Mouse (Mus musculus) adrenal gland, postnatal 4 days (tissue): ENCODE measurements around the gene Hmga2. TPM values are rescaled to one million over a fixed set of nuclear protein-coding genes. Genes with fewer than 3 reads are reported as not detected.
"Not testable (repeated sequence)": the region's sequence is repeated elsewhere in the genome, so short reads cannot be mapped to it uniquely, and the experiment has no call there.

Experiments
- DNase-seq, 2 experiments: peaks; one replicate each; pipeline ENCODE4 v3.0.0; 2021 to 2022; ENCODE audit warnings: low spot score in 2 of 2, mixed read lengths in 2 of 2
- microRNA-seq: library from miRNA; unstranded; fragments of <30 nt; microRNA quantifications from one replicate; pipeline ENCODE4 v1.2.0, GENCODE M21; 2021
- total RNA-seq, 2 experiments: library from RNA; stranded (reverse); gene quantifications; 2 replicates each; pipeline ENCODE4 v1.2.3; 2021

Hmga2 gene
- total RNA-seq, 2 experiments from 2014 or later = 13.8 to 14.4 TPM

DNA sequence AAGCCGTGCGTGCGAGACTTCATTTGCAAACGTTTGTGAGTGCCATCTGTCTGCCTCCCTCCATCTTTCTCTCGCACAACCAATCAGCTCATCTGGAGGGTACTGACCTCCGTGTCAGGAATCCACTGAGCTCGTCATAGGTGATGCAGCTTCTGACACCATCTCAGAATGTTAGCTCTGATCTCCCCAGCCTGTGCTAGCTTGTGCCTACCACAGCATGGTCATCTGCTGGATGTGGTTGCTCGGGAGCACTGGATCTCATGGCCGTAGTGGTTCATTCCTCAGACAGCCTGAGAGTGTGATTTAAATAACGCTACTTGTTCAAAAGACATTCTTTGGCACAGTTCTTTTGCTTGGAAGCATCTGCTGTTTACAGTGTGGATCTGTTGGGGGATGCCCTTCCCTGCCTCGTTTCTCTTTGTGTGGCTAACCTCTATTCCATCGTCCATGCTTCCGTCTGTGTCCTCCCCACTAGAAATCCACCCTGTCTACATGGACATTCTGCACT lies 121.7 kb downstream of the Hmga2 start:
- no peak for DNase-seq

DNA sequence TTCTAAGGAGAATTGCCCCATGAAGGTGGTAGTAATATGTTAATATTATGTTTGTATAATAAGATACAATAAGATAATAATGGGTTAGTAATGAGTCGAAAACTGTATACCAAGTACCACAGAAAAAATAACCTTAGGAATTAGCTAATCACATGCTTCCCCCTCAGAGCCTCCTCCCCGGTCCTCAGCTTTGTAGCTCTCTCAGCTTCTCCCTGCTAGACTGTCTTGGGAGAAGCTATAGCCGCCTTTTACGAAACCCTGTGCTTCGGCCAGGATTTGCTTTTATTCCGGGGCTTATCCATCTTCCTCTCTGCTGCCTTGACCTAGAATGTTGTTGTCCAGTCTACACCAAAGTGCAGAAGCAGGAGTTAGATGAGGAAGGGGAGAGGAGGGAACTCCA lies 130.9 kb downstream of the Hmga2 start:
- DNase-seq = no peak

- DNase-seq = no peak
Measured at GRCm38 (mm10) chr10:120344558-120345318, 131.5 kb downstream of the Hmga2 start.

DNA sequence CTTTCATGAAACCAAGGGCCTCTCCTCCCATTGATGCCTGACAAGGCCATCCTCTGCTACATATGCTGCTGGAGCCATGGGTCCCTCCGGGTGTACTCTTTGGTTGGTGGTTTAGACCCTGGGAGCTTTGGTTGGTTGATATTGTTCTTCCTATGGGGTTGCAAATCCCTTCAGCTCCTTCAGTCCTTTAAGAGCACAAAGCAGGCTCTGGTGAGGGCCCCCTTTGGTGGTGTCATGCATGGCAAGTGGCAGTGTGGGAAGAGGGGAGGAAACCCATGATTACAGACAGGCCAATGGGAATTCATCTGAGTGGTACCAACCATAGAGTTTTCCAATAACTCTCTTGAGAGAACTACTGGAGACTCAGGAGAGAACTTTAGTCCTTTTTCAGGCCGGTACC lies 136.4 kb downstream of the Hmga2 start:
- DNase-seq = not testable (repeated sequence)

DNA sequence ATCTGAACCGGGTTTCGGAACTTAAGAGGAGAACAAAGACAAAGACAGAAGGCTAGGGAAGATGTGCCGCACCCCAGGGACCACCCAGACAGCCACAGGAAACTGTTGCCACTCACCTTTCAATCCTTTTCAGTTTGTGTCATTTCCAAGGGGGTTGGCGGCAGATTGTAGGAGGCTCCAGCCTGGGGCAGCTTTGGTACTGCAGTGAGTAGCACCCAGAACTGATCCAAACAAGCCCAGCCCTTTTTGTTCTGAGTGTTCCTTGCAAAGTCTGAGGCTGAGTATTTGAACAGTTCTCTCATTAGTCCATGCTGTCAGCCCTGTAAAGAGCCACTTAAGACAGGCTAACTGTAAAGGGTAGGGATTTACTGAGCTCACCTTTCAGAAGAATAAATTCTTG lies 136.9 kb downstream of the Hmga2 start:
- DNase-seq = no peak

- no peak for DNase-seq
Measured at GRCm38 (mm10) chr10:120338841-120339240, 137.4 kb downstream of the Hmga2 start.

GRCm38 (mm10) chr10:120338431-120338830 lies 137.8 kb downstream of the Hmga2 start:
- not testable (repeated sequence) for DNase-seq

GRCm38 (mm10) chr10:120327946-120328345 lies 148.3 kb downstream of the Hmga2 start:
- no peak for DNase-seq

- no peak for DNase-seq
Measured at GRCm38 (mm10) chr10:120323584-120324203, 152.6 kb downstream of the Hmga2 start.

DNA sequence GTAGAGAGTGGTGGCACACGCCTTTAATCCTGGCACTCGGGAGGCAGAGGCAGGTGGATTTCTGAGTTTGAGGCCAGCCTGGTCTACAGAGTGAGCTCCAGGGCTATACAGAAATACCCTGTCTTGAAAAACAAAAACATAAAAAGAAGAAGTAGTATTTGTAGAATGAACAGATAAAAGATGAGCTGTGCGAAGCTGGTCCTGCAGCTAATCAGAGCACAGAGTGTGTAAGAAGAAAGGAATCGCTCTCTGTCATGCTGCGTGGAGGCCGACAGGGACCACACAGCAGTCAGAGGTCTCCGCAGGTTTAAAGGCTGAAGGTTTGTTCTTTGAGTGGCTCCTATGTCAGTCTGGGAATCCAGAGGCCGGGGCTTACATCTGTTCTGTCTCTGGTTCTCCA lies 153.5 kb downstream of the Hmga2 start:
- no peak for DNase-seq

DNA sequence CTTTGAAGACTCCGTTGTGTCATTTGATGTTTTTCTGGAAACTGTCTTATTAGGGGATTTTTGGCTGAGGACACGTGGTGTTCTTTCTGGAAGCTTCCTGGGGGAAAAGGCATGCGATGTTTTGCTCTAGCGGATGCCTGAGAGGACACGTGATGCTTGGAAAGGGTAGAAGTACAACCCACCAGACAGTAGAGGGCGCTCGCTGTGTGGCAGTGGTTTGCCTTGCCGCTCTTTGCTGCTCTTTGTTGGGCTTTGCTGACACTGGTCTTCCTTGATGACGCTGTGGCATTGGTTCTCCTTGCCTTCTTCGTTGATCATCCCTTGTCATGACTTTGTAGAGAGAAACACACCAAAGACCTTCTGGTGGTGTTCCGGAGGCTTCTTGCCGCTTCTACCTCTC lies 156.7 kb downstream of the Hmga2 start:
- no peak for DNase-seq

Small RNA genes within 50 kb of the gene (microRNA-seq; reads per million reads assigned to microRNA genes)
- gene Mir763 = not detected

Other genes with a start within 250 kb of the Hmga2 start
- 10 to 100 TPM; 22.6 to 22.9 TPM for gene Llph, start 249.4 kb downstream of the Hmga2 start, total RNA-seq